Mouse (Mus musculus): Measurements from ENCODE around the gene Kif24. TPM values are rescaled to one million over a fixed set of nuclear protein-coding genes. Genes with fewer than 3 reads are reported as not detected.

Gene Kif24
- 7.3 and 8.9 TPM in 2 replicates for polyA plus RNA-seq (2015; fragmentation: Nextera tagmentation; extraction: Ambion mirVana)

DNA sequence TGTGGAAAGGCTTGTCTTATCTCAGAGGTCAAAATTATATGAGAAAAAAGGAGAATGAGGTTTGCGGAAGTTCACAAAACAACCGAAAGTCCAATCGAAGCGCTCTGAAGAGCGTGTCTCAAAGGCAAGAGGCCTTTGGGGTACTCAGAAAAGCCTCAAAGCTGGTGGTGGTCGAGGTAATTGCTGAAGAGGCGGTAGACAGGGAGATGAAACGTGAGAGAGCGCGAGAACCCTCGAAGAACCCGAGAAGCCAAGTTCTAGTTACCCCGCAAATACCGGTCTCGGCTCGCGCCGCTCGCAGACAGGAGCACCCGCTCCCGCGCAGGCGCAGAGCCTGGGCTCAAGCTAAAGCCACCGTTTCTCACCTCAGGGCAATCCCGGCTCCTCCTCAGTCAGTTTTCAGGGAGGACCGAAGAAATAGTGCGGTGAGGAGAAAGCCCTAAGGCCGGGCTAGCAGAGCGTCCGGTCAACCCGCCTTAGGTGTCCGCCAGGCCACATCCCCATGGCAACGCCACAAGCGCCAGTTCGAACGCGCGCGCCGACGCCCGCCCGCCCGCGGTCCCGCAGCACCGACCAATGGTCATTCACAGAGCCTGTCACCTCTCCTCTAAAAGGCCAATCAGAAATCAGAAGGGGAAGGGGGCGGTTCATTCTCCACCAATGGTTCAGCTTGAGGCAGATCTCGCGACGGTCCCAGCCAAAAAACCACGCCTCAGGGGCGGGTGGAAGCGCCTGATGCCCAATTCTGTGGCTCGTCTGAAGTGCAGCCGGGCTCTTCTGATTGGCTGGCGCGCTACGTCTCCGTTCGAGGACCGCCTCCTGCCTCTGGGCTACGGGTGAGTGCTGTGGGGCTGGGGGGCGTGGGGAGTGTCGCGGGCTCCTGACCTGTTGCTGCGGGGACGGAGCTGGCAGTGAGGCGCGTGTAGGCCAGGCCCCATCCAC, at the start of gene Kif24, which contains the start of gene Nudt2:
TSS of gene Kif24 (minus strand) at position 543 of the 942 bp plus-strand sequence.
TSS of gene Nudt2 (plus strand) at position 807 of the 942 bp plus-strand sequence.
- Histone ChIP-seq H3K4me1 (peaks cover 21% of the 10 kb centered on the region), H3K4me3 (replicated peaks) (peak within 1 kb of the TSS; percentile 64)

DNA sequence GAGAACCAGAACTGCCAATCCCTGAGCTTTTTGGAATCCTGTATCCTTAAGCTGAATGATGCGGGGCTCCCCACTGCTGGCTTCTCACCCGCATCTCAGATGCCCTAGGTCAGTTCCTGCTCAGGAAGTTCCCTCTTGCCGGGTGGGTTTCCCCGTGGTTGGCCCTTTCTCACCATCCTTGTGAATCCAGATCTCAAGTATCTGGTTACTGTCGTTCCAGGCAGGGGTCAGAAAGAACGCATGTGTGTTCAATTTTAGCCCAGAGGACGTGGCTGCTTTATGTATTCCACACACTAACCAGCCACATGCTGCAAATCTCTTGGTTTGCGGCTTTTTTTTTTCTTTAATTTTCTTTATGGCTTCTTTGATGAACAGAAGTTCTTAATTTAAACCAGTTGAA, 49.0 kb upstream of the Kif24 start:
- peaks cover 8% of the 10 kb centered on the region for H3K4me1 ChIP-seq
- H3K27ac ChIP-seq (replicated peaks), result peak overlapping the region; percentile 48; the same call in 1 of the 2 replicates
- H3K9ac ChIP-seq, result no peak overlapping the region
- H3K4me2 ChIP-seq (replicated peaks), result peak overlapping the region; percentile 15; the same call in 1 of the 2 replicates
- WGBS, result 8% methylated on average over 8 of the region's 8 CpGs
- 0 out of 2 replicates have a peak, but pooled peaks cover 3% of the 10 kb centered on the region for H3K27me3 ChIP-seq
- H3K4me3 ChIP-seq (replicated peaks), result no peak overlapping the region
- no peak for ATAC-seq (ENCODE audit: insufficient number of reproducible peaks, low FRiP score, low TSS enrichment, low read depth)
- no peaks in the 10 kb centered on the region for H3K36me3 ChIP-seq
- H3K9me3 ChIP-seq (replicated peaks), result no peaks in the 10 kb centered on the region

More for the DNA sequence above, at the start of gene Kif24, which contains the start of gene Nudt2:
- WGBS, result under 1% methylated on average over 70 of the region's 70 CpGs
- peak within 1 kb of the TSS; percentile 68 for H3K27ac ChIP-seq (replicated peaks)
- H3K9ac ChIP-seq, result peak within 1 kb of the TSS; percentile 71
- no peaks in the 10 kb centered on the region for H3K36me3 ChIP-seq
- H3K4me2 ChIP-seq (replicated peaks), result peak within 1 kb of the TSS; percentile 49
- peak; percentile 99 for ATAC-seq (ENCODE audit: insufficient number of reproducible peaks, low FRiP score, low TSS enrichment, low read depth)
- no peaks in the 10 kb centered on the region for H3K27me3 ChIP-seq
- no peaks in the 10 kb centered on the region for H3K9me3 ChIP-seq (replicated peaks)

DNA sequence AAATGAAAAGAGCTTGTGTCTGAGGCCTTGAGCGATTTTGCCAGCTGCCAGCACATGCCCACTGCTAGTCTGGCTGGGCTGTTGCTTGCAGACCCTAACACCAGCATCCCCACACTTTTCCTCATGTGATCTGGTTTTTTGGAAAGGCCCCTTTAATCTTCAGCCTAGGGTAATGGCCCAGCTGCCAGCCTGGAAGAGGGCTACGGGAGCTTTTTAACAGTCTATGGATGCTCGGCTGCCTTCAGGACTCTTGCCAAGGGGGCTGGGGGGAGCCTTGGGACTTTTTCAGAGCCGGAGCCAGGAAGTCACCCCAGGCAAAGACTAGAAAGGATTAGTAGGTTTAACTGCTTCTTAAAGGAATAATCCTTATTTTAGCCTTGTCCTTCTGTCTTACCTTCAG, 48.6 kb upstream of the Kif24 start:
- Histone ChIP-seq H3K27me3 (peaks cover 8% of the 10 kb centered on the region; the same call in 1 of the 2 replicates), H3K36me3 (no peaks in the 10 kb centered on the region), H3K4me2 (replicated peaks) (peak overlapping the region; percentile 15; the same call in 1 of the 2 replicates), H3K4me1 (peaks cover 8% of the 10 kb centered on the region), H3K4me3 (replicated peaks) (no peak overlapping the region), H3K27ac (replicated peaks) (peak overlapping the region; percentile 48; the same call in 1 of the 2 replicates), H3K9me3 (replicated peaks) (no peaks in the 10 kb centered on the region), H3K9ac (no peak overlapping the region)
- no peak for ATAC-seq (ENCODE audit: insufficient number of reproducible peaks, low FRiP score, low TSS enrichment, low read depth)
- WGBS, result 9% methylated on average over 4 of the region's 4 CpGs

DNA sequence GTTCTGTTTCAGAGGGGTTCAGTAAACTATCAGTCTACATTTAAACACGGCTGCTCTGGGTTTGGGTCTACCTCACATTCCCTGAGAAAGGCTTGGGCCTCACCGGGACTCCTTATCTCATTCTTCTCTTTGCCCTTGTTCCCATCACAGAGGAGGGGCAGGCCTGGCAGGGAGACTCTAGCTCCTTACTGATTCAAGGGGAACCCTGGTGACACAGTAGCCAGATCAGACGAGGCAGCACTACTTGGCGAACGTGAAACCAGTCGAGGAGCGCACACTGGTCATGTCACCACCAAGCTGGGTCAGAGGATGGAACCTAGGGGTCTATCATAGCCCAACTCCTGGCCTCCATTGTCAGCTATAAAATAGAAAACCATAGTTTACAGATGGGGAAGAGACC, 43.3 kb upstream of the Kif24 start:
- Histone ChIP-seq H3K4me2 (replicated peaks) (no peak overlapping the region), H3K9ac (no peak overlapping the region), H3K9me3 (replicated peaks) (no peaks in the 10 kb centered on the region), H3K4me3 (replicated peaks) (peak overlapping the region; percentile 56; the same call in 1 of the 2 replicates), H3K36me3 (no peaks in the 10 kb centered on the region), H3K4me1 (peaks cover 21% of the 10 kb centered on the region), H3K27ac (replicated peaks) (no peak overlapping the region), H3K27me3 (peaks cover 11% of the 10 kb centered on the region; the same call in 1 of the 2 replicates)
- 51% methylated on average over 7 of the region's 7 CpGs for WGBS
- no peak for ATAC-seq (ENCODE audit: insufficient number of reproducible peaks, low FRiP score, low TSS enrichment, low read depth)

DNA sequence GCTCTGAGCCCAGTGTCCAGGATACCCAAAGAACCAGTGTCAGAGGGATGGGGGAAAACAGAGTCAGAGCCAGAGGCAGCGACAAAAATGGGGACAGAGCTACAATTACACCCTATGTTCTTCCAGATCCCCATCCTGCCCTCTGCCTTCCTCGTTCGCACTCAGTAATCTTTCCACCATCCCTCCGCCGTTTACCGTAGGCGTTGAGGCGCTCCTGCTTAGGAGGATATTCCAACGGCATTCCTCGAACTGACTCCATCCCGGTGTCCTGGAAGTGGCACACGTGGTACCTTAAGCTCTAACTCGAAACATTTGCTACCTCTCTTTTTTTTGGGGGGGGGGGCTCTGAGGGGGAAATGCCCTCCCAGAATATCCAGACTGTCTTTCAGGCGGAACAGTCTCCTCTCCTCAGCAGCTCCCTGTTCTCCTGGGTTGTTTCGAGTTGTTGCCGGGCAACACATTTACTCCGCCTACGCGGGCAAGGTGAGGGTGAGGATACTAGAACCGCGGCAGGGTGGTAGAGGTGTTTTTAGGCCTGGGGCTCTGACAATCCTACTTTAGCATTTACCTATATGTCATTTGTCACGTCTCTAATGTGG, 42.7 kb upstream of the Kif24 start:
- H3K27me3 ChIP-seq, result peaks cover 11% of the 10 kb centered on the region; the same call in 1 of the 2 replicates
- peak overlapping the region; percentile 93 for H3K4me2 ChIP-seq (replicated peaks)
- H3K36me3 ChIP-seq, result no peaks in the 10 kb centered on the region
- H3K4me3 ChIP-seq (replicated peaks), result peak overlapping the region; percentile 56
- H3K9ac ChIP-seq, result peak overlapping the region; percentile 45
- 3% methylated on average over 22 of the region's 22 CpGs for WGBS
- H3K27ac ChIP-seq (replicated peaks), result no peak overlapping the region
- no peak for ATAC-seq (ENCODE audit: insufficient number of reproducible peaks, low FRiP score, low TSS enrichment, low read depth)
- H3K9me3 ChIP-seq (replicated peaks), result no peaks in the 10 kb centered on the region
- H3K4me1 ChIP-seq, result peaks cover 27% of the 10 kb centered on the region

DNA sequence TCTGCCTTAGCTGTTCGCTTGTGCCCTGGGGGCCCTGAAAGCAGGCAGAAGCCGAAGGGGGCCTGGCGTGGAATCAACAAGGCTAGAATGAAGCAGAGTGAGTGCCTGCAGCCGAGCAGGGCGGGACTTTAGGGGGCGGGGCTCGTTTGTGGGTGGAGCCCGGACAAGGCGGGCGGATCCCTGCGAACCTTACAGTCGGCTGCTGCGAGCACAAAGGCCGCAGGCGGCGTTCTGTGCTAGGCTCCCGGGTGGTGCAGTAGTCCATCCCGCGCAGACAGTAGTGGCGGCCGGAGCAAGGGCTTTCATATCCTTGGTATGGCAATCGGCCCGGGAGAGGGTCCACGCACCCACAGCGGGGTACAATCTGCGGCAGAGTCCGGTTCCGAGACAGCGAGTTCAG, 42.2 kb upstream of the Kif24 start:
- Histone ChIP-seq H3K9ac (peak overlapping the region; percentile 45), H3K9me3 (replicated peaks) (no peaks in the 10 kb centered on the region), H3K36me3 (no peaks in the 10 kb centered on the region), H3K4me2 (replicated peaks) (peak overlapping the region; percentile 93), H3K27me3 (peaks cover 12% of the 10 kb centered on the region), H3K4me3 (replicated peaks) (peak overlapping the region; percentile 56), H3K4me1 (peaks cover 32% of the 10 kb centered on the region), H3K27ac (replicated peaks) (0 out of 2 replicates have a peak overlapping the region, but pooled peaks have one; percentile 0)
- under 1% methylated on average over 29 of the region's 29 CpGs for WGBS
- ATAC-seq (ENCODE audit: insufficient number of reproducible peaks, low FRiP score, low TSS enrichment, low read depth), result peak; percentile 55

DNA sequence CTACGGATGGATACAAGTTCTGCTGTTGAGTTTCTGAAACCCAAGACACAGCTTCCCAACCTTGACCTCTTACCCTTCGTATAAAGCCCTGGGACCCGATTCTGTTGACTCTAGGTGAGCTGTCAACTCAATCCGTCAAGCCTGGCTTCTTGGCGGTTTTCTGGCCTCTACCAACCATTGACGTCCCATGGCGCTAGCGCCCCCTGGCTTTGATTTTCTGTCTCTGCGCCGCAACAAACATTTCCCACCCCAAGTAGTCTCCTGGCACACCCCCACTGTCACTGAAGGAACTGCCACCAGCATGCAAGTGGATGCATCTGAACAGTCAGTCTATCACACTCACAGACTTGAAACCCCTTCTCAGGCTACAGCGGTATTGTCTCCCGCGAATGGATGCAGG, 41.5 kb upstream of the Kif24 start:
- peak overlapping the region; percentile 56; the same call in 1 of the 2 replicates for H3K4me3 ChIP-seq (replicated peaks)
- H3K9me3 ChIP-seq (replicated peaks), result no peaks in the 10 kb centered on the region
- peaks cover 39% of the 10 kb centered on the region for H3K4me1 ChIP-seq
- H3K27ac ChIP-seq (replicated peaks), result 0 out of 2 replicates have a peak overlapping the region, but pooled peaks have one; percentile 0
- no peak overlapping the region for H3K9ac ChIP-seq
- peaks cover 17% of the 10 kb centered on the region for H3K27me3 ChIP-seq
- 11% methylated on average over 13 of the region's 13 CpGs for WGBS
- peak overlapping the region; percentile 93 for H3K4me2 ChIP-seq (replicated peaks)
- ATAC-seq (ENCODE audit: insufficient number of reproducible peaks, low FRiP score, low TSS enrichment, low read depth), result no peak
- no peaks in the 10 kb centered on the region for H3K36me3 ChIP-seq

DNA sequence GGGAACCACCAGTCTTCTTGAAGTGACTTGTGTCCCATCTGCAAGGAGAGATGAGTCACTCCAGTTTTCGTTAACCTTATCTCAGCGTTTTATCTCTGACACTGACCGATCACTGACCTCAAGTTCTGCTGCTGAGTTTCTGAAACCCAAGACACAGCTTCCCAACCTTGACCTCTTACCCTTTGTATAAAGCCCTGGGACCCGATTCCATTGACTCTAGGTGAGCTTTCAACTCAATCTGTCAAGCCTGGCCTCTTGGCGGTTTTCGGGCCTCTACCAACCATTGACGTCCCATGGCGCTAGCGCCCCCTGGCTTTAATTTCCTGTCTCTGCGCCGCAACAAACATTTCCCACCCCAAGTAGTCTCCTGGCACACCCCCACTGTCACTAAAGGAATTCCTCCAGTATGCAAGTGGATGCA, 40.5 kb upstream of the Kif24 start:
- H3K27ac ChIP-seq (replicated peaks), result no peak overlapping the region
- no peak overlapping the region for H3K9ac ChIP-seq
- H3K36me3 ChIP-seq, result no peaks in the 10 kb centered on the region
- H3K4me1 ChIP-seq, result peaks cover 44% of the 10 kb centered on the region
- no peak overlapping the region for H3K4me3 ChIP-seq (replicated peaks)
- no peak overlapping the region for H3K4me2 ChIP-seq (replicated peaks)
- ATAC-seq (ENCODE audit: insufficient number of reproducible peaks, low FRiP score, low TSS enrichment, low read depth), result no peak
- whole genome bisulfite sequencing, result 53% methylated on average over 11 of the region's 11 CpGs
- H3K27me3 ChIP-seq, result peaks cover 26% of the 10 kb centered on the region
- no peaks in the 10 kb centered on the region for H3K9me3 ChIP-seq (replicated peaks)

DNA sequence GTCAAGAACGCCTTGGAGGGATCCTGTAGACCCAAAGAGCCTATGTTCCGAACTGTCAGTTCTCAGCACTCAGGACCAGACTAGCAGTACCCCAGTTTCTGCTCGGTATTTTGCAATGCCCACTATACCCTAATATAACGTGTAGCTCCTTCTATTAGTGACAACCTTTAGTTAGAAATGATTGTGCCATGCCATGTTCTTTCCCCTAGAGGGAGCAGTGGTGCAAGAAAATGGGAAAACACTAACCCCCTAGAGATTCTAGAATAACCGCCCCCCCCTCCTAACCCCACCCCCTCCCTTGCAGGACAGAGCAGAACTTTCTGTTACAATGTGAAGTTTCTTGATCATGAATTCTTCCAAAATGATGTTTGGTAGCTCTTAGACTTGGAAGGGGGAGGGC, 39.6 kb upstream of the Kif24 start:
- no peak for ATAC-seq (ENCODE audit: insufficient number of reproducible peaks, low FRiP score, low TSS enrichment, low read depth)
- H3K36me3 ChIP-seq, result no peaks in the 10 kb centered on the region
- H3K27ac ChIP-seq (replicated peaks), result no peak overlapping the region
- WGBS, result 73% methylated on average over 5 of the region's 5 CpGs
- no peak overlapping the region for H3K4me3 ChIP-seq (replicated peaks)
- no peaks in the 10 kb centered on the region for H3K9me3 ChIP-seq (replicated peaks)
- H3K4me1 ChIP-seq, result peaks cover 45% of the 10 kb centered on the region
- H3K4me2 ChIP-seq (replicated peaks), result no peak overlapping the region
- peaks cover 34% of the 10 kb centered on the region for H3K27me3 ChIP-seq
- no peak overlapping the region for H3K9ac ChIP-seq

DNA sequence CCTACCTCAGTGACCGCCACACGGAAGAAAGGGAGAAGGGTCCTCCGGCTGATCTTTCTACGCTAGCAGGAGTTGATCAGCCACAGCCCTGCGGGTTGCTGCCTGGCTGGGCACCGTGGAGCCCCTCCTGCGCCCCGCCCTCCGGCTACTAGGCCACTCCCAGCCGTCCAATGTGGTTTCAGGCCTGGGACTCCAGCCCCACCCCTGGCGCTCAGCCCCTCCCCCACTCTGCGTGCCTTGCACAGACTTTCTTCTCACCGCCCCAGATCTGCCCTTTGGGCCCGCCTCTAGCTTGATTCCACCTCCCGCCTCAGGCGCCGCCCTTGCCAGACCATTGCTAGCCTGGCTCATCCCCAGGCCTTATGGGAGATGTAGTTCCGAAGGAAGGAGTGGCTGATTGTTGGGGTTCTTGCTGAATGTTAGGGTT, 38.3 kb upstream of the Kif24 start, which contains the start of gene AI464131:
TSS of gene AI464131 (minus strand) at position 91 of the 427 bp plus-strand sequence.
- WGBS, result 1% methylated on average over 18 of the region's 18 CpGs
- peaks cover 40% of the 10 kb centered on the region for H3K27me3 ChIP-seq

More for the DNA sequence above, 38.3 kb upstream of the Kif24 start, which contains the start of gene AI464131:
- peaks cover 59% of the 10 kb centered on the region for H3K4me1 ChIP-seq
- no peaks in the 10 kb centered on the region for H3K36me3 ChIP-seq
- peak; percentile 92 for ATAC-seq (ENCODE audit: insufficient number of reproducible peaks, low FRiP score, low TSS enrichment, low read depth)
- H3K27ac ChIP-seq (replicated peaks), result peak within 1 kb of the TSS; percentile 68
- H3K9ac ChIP-seq, result no peak within 1 kb of the TSS
- no peaks in the 10 kb centered on the region for H3K9me3 ChIP-seq (replicated peaks)
- H3K4me3 ChIP-seq (replicated peaks), result peak within 1 kb of the TSS; percentile 46
- H3K4me2 ChIP-seq (replicated peaks), result peak within 1 kb of the TSS; percentile 65

All from embryonic facial prominence, embryonic 15.5 days (tissue).